Mouse (Mus musculus): ENCODE data around the gene Armc9. TPM values are rescaled to one million over a fixed set of nuclear protein-coding genes. Genes with fewer than 3 reads are reported as not detected.

Gene Armc9
- polyA plus RNA-seq, 1 experiment from 2014 or later = 25.4 TPM

GRCm38 (mm10) chr1:86174602-86175001 is 20.0 kb downstream of the Armc9 start:
- 93% methylated on average over 5 of the region's 5 CpGs for WGBS
- no peak overlapping the region for H3K9ac ChIP-seq
- no peaks in the 10 kb centered on the region for H3K9me3 ChIP-seq (replicated peaks)
- no peak overlapping the region for H3K27ac ChIP-seq (replicated peaks)
- H3K4me2 ChIP-seq (replicated peaks) = no peak overlapping the region
- H3K36me3 ChIP-seq = peaks cover 54% of the 10 kb centered on the region
- H3K27me3 ChIP-seq = no peaks in the 10 kb centered on the region
- H3K4me3 ChIP-seq (replicated peaks) = no peak overlapping the region
- H3K4me1 ChIP-seq = no peaks in the 10 kb centered on the region
- no peak for ATAC-seq (ENCODE audit: insufficient number of reproducible peaks, low FRiP score, low TSS enrichment, low read depth)

GRCm38 (mm10) chr1:86176066-86176465 is 21.5 kb downstream of the Armc9 start:
- Histone ChIP-seq H3K9ac (no peak overlapping the region), H3K36me3 (peaks cover 51% of the 10 kb centered on the region), H3K4me1 (no peaks in the 10 kb centered on the region), H3K4me2 (replicated peaks) (no peak overlapping the region), H3K27ac (replicated peaks) (no peak overlapping the region), H3K9me3 (replicated peaks) (no peaks in the 10 kb centered on the region), H3K27me3 (no peaks in the 10 kb centered on the region), H3K4me3 (replicated peaks) (no peak overlapping the region)
- 86% methylated on average over 2 of the region's 2 CpGs for WGBS
- ATAC-seq (ENCODE audit: insufficient number of reproducible peaks, low FRiP score, low TSS enrichment, low read depth) = no peak

DNA sequence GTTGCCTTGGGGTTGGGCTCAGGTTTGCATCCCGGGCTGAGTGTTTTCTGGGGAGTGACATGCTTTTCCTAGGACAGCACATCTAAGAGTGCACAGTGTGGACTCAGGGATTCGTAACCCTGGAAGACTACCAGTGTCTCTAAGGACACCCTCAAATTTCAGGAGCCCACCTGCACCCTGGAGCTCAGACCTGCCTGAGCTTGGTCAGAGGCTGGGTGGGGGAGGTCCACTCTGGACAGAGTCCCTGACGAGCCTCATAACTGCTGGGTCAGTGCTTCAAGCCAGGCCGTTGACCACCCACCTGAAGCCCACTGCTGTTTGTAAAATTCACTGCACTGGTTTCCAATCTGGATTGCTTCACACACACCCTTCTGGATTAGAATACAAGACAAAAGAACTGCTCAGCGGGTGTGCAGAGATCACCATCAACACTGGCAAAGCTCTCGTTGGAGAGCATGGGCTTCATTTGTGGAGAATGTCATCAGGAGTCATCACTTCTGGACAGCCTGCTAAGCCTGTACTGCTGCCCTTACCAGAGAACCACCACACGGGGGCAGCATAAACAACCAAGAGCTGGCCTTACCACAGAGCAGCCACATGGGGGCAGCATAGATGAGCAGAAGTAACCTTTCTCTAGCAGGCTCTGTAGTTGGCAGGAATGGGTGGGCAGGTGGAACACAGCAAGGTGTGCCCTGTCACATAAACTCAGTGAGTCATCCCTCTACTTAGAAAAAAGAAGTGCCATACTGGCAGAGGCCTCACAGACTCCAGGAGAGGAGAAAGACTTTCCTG is 24.1 kb downstream of the Armc9 start:
- Histone ChIP-seq H3K9me3 (replicated peaks) (no peaks in the 10 kb centered on the region), H3K4me1 (no peaks in the 10 kb centered on the region), H3K9ac (no peak overlapping the region), H3K36me3 (peaks cover 32% of the 10 kb centered on the region; the same call in 1 of the 2 replicates), H3K27me3 (no peaks in the 10 kb centered on the region), H3K4me2 (replicated peaks) (no peak overlapping the region), H3K4me3 (replicated peaks) (no peak overlapping the region), H3K27ac (replicated peaks) (no peak overlapping the region)
- ATAC-seq (ENCODE audit: insufficient number of reproducible peaks, low FRiP score, low TSS enrichment, low read depth) = peak; percentile 32; the same call in 1 of the 2 replicates
- 49% methylated on average over 7 of the region's 7 CpGs for WGBS

GRCm38 (mm10) chr1:86182004-86182709 is 27.6 kb downstream of the Armc9 start:
- Histone ChIP-seq H3K9me3 (replicated peaks) (no peaks in the 10 kb centered on the region), H3K4me3 (replicated peaks) (no peak overlapping the region), H3K4me2 (replicated peaks) (no peak overlapping the region), H3K27ac (replicated peaks) (no peak overlapping the region), H3K4me1 (no peaks in the 10 kb centered on the region), H3K36me3 (0 out of 2 replicates have a peak, but pooled peaks cover 6% of the 10 kb centered on the region), H3K9ac (no peak overlapping the region), H3K27me3 (no peaks in the 10 kb centered on the region)
- WGBS = 76% methylated on average over 5 of the region's 5 CpGs
- ATAC-seq (ENCODE audit: insufficient number of reproducible peaks, low FRiP score, low TSS enrichment, low read depth) = no peak

DNA sequence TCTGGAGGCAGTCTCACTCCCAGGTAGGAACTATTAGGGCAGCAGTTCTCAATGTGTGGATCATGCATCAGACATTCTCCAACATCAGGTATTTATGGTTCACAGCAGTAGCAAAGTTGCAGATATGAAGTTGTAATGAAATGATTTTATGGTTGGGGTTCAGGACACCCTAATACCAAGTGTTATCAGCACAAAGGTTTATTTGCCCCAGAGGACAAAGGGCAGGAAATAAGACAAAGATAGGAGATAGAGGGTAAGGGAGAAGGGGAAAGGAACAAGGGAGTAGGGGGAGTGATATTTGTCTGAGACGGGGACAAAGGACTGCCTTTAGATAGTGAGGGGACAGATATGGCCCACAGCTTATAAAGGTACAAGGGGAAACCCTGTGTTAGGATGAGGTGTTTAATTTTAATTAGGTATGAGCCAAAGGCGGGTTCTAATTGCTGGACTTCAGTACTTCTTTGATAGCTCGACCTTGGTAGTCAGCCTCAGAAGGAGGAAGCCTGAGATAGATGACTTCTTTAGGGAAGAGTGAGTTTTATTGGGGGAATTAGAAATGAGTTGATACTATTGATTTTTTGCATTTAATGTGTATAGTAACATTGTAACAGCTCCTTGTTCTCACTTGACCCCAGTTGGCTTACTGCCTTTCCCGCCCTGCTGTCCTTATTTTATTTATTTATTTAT is 29.1 kb downstream of the Armc9 start:
- ATAC-seq (ENCODE audit: insufficient number of reproducible peaks, low FRiP score, low TSS enrichment, low read depth) = no peak
- Histone ChIP-seq H3K27ac (replicated peaks) (no peak overlapping the region), H3K4me2 (replicated peaks) (no peak overlapping the region), H3K4me1 (no peaks in the 10 kb centered on the region), H3K9ac (no peak overlapping the region), H3K36me3 (peaks cover 10% of the 10 kb centered on the region), H3K4me3 (replicated peaks) (no peak overlapping the region), H3K27me3 (no peaks in the 10 kb centered on the region), H3K9me3 (replicated peaks) (no peaks in the 10 kb centered on the region)
- WGBS = 78% methylated on average over 4 of the region's 4 CpGs

- peaks cover 24% of the 10 kb centered on the region for H3K36me3 ChIP-seq
- no peaks in the 10 kb centered on the region for H3K27me3 ChIP-seq
- no peak overlapping the region for H3K27ac ChIP-seq (replicated peaks)
- 80% methylated on average over 7 of the region's 7 CpGs for WGBS
- no peak overlapping the region for H3K9ac ChIP-seq
- H3K4me2 ChIP-seq (replicated peaks) = no peak overlapping the region
- H3K4me1 ChIP-seq = no peaks in the 10 kb centered on the region
- no peak overlapping the region for H3K4me3 ChIP-seq (replicated peaks)
- H3K9me3 ChIP-seq (replicated peaks) = no peaks in the 10 kb centered on the region
- ATAC-seq (ENCODE audit: insufficient number of reproducible peaks, low FRiP score, low TSS enrichment, low read depth) = no peak
Observed at GRCm38 (mm10) chr1:86186762-86187161, 32.2 kb downstream of the Armc9 start.

DNA sequence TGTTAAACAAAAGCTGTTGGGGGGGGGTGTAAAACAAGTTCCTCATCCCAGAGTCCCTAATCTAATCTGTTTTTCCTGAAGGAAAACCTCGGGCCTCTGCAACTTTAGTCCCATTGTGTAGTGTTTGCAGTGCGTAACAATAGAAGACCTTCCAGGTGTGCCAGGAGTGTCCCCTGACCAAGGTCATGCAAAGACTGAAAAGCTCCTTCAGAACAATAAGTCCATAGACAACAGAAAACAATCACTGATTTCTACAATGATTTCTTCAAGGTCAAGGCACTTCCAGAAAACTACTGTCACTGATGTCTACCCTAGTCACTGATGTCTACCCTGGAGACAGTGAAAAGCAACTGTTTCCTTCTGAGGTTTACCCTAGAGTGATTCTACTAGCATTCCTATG is 33.3 kb downstream of the Armc9 start:
- Histone ChIP-seq H3K4me1 (no peaks in the 10 kb centered on the region), H3K27ac (replicated peaks) (no peak overlapping the region), H3K4me2 (replicated peaks) (no peak overlapping the region), H3K9ac (no peak overlapping the region), H3K9me3 (replicated peaks) (no peaks in the 10 kb centered on the region), H3K27me3 (no peaks in the 10 kb centered on the region), H3K36me3 (peaks cover 24% of the 10 kb centered on the region), H3K4me3 (replicated peaks) (no peak overlapping the region)
- ATAC-seq (ENCODE audit: insufficient number of reproducible peaks, low FRiP score, low TSS enrichment, low read depth) = no peak
- 63% methylated on average over 2 of the region's 2 CpGs for WGBS

- 78% methylated on average over 2 of the region's 2 CpGs for WGBS
- Histone ChIP-seq H3K27me3 (no peaks in the 10 kb centered on the region), H3K4me3 (replicated peaks) (no peak overlapping the region), H3K36me3 (peaks cover 24% of the 10 kb centered on the region), H3K4me2 (replicated peaks) (no peak overlapping the region), H3K27ac (replicated peaks) (no peak overlapping the region), H3K9me3 (replicated peaks) (no peaks in the 10 kb centered on the region), H3K9ac (no peak overlapping the region), H3K4me1 (no peaks in the 10 kb centered on the region)
- peak; percentile 77; the same call in 1 of the 2 replicates for ATAC-seq (ENCODE audit: insufficient number of reproducible peaks, low FRiP score, low TSS enrichment, low read depth)
Observed at GRCm38 (mm10) chr1:86188271-86188670, 33.7 kb downstream of the Armc9 start.

- no peak for ATAC-seq (ENCODE audit: insufficient number of reproducible peaks, low FRiP score, low TSS enrichment, low read depth)
- WGBS = 76% methylated on average over 6 of the region's 6 CpGs
- H3K9me3 ChIP-seq (replicated peaks) = no peaks in the 10 kb centered on the region
Observed at GRCm38 (mm10) chr1:86189034-86189702, 34.6 kb downstream of the Armc9 start.

GRCm38 (mm10) chr1:86190843-86191242 is 36.3 kb downstream of the Armc9 start:
- peaks cover 29% of the 10 kb centered on the region for H3K36me3 ChIP-seq
- H3K9me3 ChIP-seq (replicated peaks) = no peaks in the 10 kb centered on the region
- no peak overlapping the region for H3K4me2 ChIP-seq (replicated peaks)
- no peak for ATAC-seq (ENCODE audit: insufficient number of reproducible peaks, low FRiP score, low TSS enrichment, low read depth)
- H3K27me3 ChIP-seq = no peaks in the 10 kb centered on the region
- H3K27ac ChIP-seq (replicated peaks) = no peak overlapping the region
- no peak overlapping the region for H3K9ac ChIP-seq
- 87% methylated on average over 6 of the region's 6 CpGs for WGBS
- no peaks in the 10 kb centered on the region for H3K4me1 ChIP-seq
- no peak overlapping the region for H3K4me3 ChIP-seq (replicated peaks)

More at GRCm38 (mm10) chr1:86189034-86189702, 34.6 kb downstream of the Armc9 start:
- Histone ChIP-seq H3K9ac (no peak overlapping the region), H3K4me1 (no peaks in the 10 kb centered on the region), H3K4me3 (replicated peaks) (no peak overlapping the region), H3K27ac (replicated peaks) (no peak overlapping the region), H3K27me3 (no peaks in the 10 kb centered on the region), H3K4me2 (replicated peaks) (no peak overlapping the region), H3K36me3 (peaks cover 24% of the 10 kb centered on the region)

DNA sequence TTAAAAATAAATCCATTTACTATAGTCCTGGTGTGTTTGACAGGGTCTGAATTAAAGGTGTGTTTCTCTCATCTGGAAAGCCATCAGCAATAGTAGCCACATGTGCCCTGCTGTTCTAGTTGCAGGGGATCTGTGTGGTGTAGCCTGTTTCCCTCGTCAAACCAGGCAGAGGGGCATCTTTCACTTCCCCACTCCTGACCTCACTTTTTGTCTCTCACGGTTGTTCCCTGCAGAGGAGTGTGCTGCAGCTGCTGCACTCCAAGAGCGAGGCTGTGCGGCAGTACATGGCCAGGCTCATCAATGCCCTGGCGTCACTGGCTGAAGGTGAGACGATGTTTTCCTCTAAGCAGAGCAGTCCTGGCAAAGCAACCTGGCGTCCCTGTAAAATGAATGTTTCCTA is 39.5 kb downstream of the Armc9 start:
- Histone ChIP-seq H3K9ac (no peak overlapping the region), H3K4me2 (replicated peaks) (no peak overlapping the region), H3K4me3 (replicated peaks) (no peak overlapping the region), H3K27me3 (no peaks in the 10 kb centered on the region), H3K9me3 (replicated peaks) (no peaks in the 10 kb centered on the region), H3K4me1 (no peaks in the 10 kb centered on the region), H3K36me3 (peaks cover 36% of the 10 kb centered on the region), H3K27ac (replicated peaks) (no peak overlapping the region)
- WGBS = 80% methylated on average over 7 of the region's 7 CpGs
- no peak for ATAC-seq (ENCODE audit: insufficient number of reproducible peaks, low FRiP score, low TSS enrichment, low read depth)

Data from embryonic facial prominence, embryonic 15.5 days (tissue).